Mouse (Mus musculus): ENCODE data around the gene Cd3e.

DNA sequence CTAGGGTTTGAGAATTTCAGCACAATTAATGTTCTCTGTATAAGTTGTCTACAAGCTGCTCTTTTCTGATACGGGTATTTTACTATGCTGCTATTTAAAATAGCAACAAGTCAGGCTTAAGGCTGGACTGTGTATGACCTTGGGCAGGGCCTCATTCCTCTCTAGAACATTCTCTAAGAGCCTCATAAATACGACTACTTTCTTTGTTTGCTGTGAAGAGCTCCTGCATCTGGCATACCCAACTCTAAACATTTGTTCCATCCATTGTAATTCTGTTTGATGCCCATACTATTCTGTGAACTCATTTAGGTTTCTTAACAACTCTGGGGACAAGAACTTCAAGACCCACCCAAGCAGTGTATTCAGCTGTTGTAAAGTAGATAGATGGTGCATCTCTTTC is 26.4 kb downstream of the Cd3e start:
- TF ChIP-seq CTCF (conservative IDR thresholded peaks at IDR 0.05; ENCODE audit: low read length) (no peak), POU5F1 (IDR thresholded peaks at IDR 0.05; ENCODE audit: borderline replicate concordance, low read length) (no peak), NANOG (IDR thresholded peaks at IDR 0.05; ENCODE audit: borderline replicate concordance, low read length) (no peak)
